Mouse (Mus musculus): ENCODE data around the gene Cnnm4.

GRCm38 (mm10) chr1:36454055-36454815 is 17.2 kb upstream of the Cnnm4 start:
- no peak; the same call in 1 of the 2 replicates for TF ChIP-seq CTCF (IDR thresholded peaks at IDR 0.05; ENCODE audit: low read depth, low read length)
- TF ChIP-seq GATA2 (IDR thresholded peaks at IDR 0.05; ENCODE audit: borderline replicate concordance, low read depth, low read length) = no peak
- TF ChIP-seq GATA1 (IDR thresholded peaks at IDR 0.05; ENCODE audit: borderline replicate concordance, low read length) = no peak
- no peak for TF ChIP-seq POLR2AphosphoS5 (IDR thresholded peaks at IDR 0.05; ENCODE audit: insufficient replicate concordance, low read depth, low read length)

All from G1E (cell line).